Mouse (Mus musculus): ENCODE data around the gene Trip13.

Trip13 gene

DNA sequence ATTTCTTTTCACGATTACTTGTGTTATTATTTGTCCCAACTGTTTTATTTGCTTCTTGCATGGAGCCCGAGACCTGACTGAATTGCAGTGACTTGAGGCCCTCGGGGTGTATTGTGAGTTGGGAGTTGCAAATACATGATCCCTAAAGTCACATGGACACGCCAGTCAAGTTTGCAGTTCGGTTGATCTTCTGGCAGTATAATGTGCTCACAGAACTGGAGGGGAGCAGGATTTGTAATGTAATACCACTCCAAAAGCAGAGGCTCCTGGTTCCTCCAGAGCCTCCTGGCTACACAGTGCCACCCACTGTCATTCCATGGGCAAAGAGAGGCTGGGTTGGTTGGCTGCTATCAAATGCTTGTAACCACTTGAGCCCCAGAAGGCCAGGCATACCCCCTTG, 51.0 kb downstream of the Trip13 start:
- no peak for DNase-seq (ENCODE audit: low spot score)

DNA sequence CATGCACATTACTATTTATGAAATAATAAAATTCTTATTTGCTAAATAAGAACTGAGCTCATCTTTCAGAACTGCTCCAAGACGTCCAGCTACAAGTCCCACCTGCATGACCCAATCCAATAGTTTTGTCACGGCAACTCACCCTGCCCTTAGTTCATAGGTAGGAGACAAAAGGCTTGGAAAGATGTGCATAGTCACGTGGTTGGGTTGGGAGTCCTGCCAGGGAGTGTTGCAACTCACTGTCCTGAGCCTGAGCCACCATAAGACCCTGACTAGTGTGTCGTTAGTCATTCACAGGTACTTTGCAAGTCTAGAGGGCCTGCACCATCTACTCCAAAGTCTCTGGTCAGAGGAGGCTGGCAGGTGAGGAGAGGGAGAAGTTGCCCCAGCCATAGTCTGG, 51.5 kb downstream of the Trip13 start:
- DNase-seq (ENCODE audit: low spot score), result no peak

DNA sequence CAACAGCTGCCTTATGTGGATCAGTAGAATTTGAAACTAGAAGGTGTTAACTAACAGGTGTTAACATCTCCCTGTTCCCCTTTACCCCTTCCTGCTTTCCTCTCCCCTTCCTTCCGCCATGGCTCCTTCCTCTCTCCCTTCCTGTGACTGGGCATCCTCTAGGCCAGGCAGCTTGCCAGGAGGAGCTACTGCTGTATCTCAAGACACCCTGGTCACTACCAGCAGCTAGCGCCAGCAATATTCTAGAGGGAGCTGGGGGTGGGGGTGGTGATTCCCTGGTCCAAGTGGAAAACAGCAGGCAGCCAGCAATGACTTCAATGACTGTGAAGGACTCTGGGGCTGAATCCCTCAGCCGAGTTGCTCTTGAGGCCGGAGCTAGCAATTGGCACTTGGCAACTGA, 51.9 kb downstream of the Trip13 start:
- no peak for DNase-seq (ENCODE audit: low spot score)

DNA sequence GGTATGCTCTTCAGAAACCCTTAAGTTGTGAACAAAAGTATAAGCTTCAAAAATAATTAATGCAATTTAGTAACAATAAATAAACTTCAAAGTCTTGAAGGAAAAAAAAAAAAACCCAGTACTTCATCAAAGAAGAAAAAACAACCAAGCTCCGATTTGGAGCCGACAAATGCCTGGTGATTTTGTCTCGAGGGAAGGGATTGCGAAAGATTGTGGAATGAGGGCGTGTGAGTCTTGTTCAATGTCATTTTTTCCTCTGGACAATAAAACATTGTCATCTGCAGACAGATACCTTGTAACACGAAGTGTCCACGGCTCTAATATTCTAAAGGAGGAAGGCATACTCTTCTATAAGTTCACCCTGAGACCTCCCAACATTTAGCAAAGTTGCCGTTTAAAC, 56.2 kb downstream of the Trip13 start:
- no peak for DNase-seq (ENCODE audit: low spot score)

DNA sequence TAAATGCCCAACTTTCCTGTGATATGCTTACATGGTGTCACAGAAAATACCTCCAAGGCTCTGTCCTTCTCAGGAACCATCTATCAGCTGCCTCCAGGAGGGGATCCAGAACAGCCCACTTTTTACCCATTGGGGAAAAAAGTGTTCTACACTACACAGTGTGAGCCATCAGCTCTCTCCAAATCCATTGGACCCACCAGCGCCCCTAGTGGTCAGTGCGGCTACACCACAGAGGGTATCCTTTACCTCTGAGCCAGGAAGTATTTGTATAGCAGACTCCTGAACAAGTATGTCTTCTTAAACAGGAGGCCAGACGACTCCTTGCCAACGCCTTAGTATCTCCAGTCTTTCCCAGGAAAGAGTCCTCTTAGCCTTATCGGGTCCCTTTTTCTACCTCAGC, 57.8 kb downstream of the Trip13 start:
- no peak for DNase-seq (ENCODE audit: low spot score)

DNA sequence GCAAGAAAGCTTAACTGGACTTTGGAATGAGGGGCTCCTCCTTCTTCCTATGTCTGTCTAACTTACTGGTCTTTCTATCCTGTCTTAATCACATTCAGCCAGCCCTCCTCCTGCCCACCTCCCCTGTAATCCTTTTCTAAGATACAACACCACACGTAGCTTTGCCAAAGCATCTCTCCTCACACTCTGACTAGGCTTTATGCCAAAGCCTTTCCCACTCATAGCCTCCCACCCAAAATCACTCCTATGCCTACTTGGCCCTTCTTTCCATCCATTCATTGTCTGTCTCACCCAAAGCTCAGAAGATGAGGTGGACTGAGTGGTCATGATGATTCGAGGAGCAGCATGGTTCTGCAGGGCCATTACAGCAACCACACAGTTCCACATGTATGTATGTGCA, 65.4 kb downstream of the Trip13 start:
- no peak for DNase-seq (ENCODE audit: low spot score)
